Mouse (Mus musculus) kidney, postnatal 0 days (tissue): ENCODE data around the gene Klk15. TPM values are rescaled to one million over a fixed set of nuclear protein-coding genes. Genes with fewer than 3 reads are reported as not detected.
"Not testable (repeated sequence)": the region's sequence is repeated elsewhere in the genome, so short reads cannot be mapped to it uniquely, and the experiment has no call there.

Experiments
- ATAC-seq: fragments of 200-750 bp; cut with Nextera tagmentation; replicated peaks from 2 replicates; pipeline ENCODE4 v1.8.0; 2017; ENCODE audit warnings: low read depth, moderate number of reproducible peaks, moderate TSS enrichment, moderate library complexity; ENCODE audit not compliant: low FRiP score
- DNase-seq: peaks from one replicate; pipeline ENCODE4 v3.0.0-alpha.2; 2016; ENCODE audit warnings: low spot score
- H3K27ac ChIP-seq: fragments of 300-500 bp; sonication (generic); 2 replicates; pipeline ENCODE4 v1.5.1; 2014; ENCODE audit warnings: mild to moderate bottlenecking
- H3K27me3 ChIP-seq: fragments of 300-500 bp; sonication (generic); 2 replicates; pipeline ENCODE4 v1.6.1; 2014; ENCODE audit warnings: low read length, mixed read lengths; ENCODE audit not compliant: insufficient read depth
- H3K36me3 ChIP-seq: fragments of 300-500 bp; sonication (generic); 2 replicates; pipeline ENCODE4 v1.6.1; 2014; ENCODE audit warnings: low read length, mixed read lengths; ENCODE audit not compliant: insufficient read depth
- H3K4me1 ChIP-seq: fragments of 300-500 bp; sonication (generic); replicated peaks from 2 replicates; pipeline ENCODE4 v1.6.1; 2014; ENCODE audit warnings: antibody characterized with exemption, low read length, mixed read lengths; ENCODE audit not compliant: insufficient read depth
- H3K4me2 ChIP-seq: fragments of 300-500 bp; sonication (generic); 2 replicates; pipeline ENCODE4 v1.6.1; 2014; ENCODE audit warnings: mild to moderate bottlenecking, low read length, moderate library complexity, mixed read lengths
- H3K4me3 ChIP-seq: fragments of 300-500 bp; sonication (generic); replicated peaks from 2 replicates; pipeline ENCODE4 v1.5.1; 2014; ENCODE audit warnings: low read depth, low read length
- H3K9ac ChIP-seq: fragments of 300-500 bp; sonication (generic); 2 replicates; pipeline ENCODE4 v1.6.1; 2014; ENCODE audit warnings: low read depth, low read length
- H3K9me3 ChIP-seq: fragments of 300-500 bp; sonication (generic); replicated peaks from 2 replicates; pipeline ENCODE4 v1.6.1; 2016; ENCODE audit warnings: low read length, inconsistent platforms, mixed read lengths
- CTCF ChIP-seq: IDR thresholded peaks from 2 replicates; pipeline ENCODE4 v1.5.1; 2016; ENCODE audit warnings: antibody characterized with exemption, low read depth, mild to moderate bottlenecking, moderate library complexity
- WGBS: fragments of 180-500 bp; shearing (Covaris S2); extraction: QIAGEN DNeasy Blood & Tissue Kit; methylation state at CpG from one replicate; pipeline ENCODE4 v1.1.7; 2014; 5-methylcytosine and 5-hydroxymethylcytosine counted together
- polyA plus RNA-seq: library from polyadenylated mRNA; unstranded; fragments of >200 nt; fragmentation: Nextera tagmentation; extraction: Ambion mirVana; gene quantifications from 2 replicates; pipeline ENCODE4 v1.2.1, GENCODE M21; 2015

Klk15 gene
- polyA plus RNA-seq, 1 experiment from 2014 or later = not detected

DNA sequence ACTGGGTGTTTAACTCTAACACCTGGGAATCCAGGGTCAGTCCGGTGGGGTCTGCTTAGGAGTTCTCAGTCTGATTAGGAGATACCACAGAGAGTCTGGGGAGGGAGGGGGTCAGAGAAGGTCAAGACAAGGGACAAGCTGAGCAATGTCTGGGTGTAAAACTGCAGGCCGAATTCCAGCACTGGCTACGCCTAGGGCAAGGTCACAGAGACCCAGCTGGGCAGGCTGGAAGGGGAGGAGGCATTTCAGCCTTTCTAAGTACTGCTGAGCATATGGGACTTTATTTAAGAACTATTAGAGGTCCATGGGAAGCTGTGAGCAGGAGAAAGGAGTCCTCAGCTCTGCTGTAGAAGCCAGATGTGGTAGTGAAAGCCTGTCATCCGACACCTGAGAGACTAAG lies 1.2 kb upstream of the Klk15 start:
- 58% methylated on average over 4 of the region's 4 CpGs for WGBS
- TF ChIP-seq CTCF = no peak
- DNase-seq = no peak
- Histone ChIP-seq H3K4me3 (no peak overlapping the region), H3K27me3 (no peaks in the 10 kb centered on the region), H3K36me3 (no peaks in the 10 kb centered on the region), H3K9ac (no peak overlapping the region), H3K27ac (no peak overlapping the region), H3K4me1 (no peaks in the 10 kb centered on the region), H3K9me3 (no peaks in the 10 kb centered on the region), H3K4me2 (no peak overlapping the region)
- ATAC-seq = no peak

- WGBS = 20% methylated on average over 3 of the region's 3 CpGs
- ATAC-seq (peak; percentile 89), DNase-seq (peak; percentile 35)
- no peaks in the 10 kb centered on the region for H3K36me3 ChIP-seq
- H3K27ac ChIP-seq = peak overlapping the region; percentile 8; the same call in 1 of the 2 replicates
- no peak overlapping the region for H3K9ac ChIP-seq
- no peaks in the 10 kb centered on the region for H3K9me3 ChIP-seq
- TF ChIP-seq CTCF = no peak
- no peak overlapping the region for H3K4me3 ChIP-seq
- H3K4me1 ChIP-seq = no peaks in the 10 kb centered on the region
- no peak overlapping the region for H3K4me2 ChIP-seq
- H3K27me3 ChIP-seq = no peaks in the 10 kb centered on the region
Measured at GRCm38 (mm10) chr7:43934747-43935146, 1.2 kb downstream of the Klk15 start.

DNA sequence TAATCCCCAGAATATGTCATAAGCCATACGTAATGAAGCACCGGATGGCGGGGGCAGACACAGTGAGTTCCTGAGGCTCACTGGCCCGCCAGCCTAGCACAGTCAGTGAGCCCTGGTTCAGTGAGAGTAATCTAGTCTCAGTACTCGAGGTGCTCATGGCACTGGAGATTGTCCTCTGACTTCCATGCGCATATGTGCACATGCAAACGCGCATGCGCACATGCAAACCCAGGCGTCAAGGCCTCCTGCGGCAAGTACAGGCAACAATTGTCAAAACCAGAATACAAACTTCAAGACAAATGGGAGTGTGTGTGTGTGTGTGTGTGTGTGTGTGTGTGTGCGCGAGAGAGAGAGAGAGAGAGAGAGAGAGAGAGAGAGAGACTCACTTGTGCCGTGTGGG lies 3.0 kb downstream of the Klk15 start:
- Histone ChIP-seq H3K27me3 (no peaks in the 10 kb centered on the region), H3K9ac (no peak overlapping the region), H3K36me3 (no peaks in the 10 kb centered on the region), H3K4me2 (no peak overlapping the region), H3K4me1 (no peaks in the 10 kb centered on the region), H3K27ac (no peak overlapping the region), H3K4me3 (no peak overlapping the region), H3K9me3 (no peaks in the 10 kb centered on the region)
- DNase-seq = no peak
- no peak for TF ChIP-seq CTCF
- no peak for ATAC-seq
- WGBS = 82% methylated on average over 14 of the region's 14 CpGs

- not testable (repeated sequence) for H3K4me1 ChIP-seq, H3K4me2 ChIP-seq, DNase-seq, H3K9ac ChIP-seq, H3K27ac ChIP-seq, H3K27me3 ChIP-seq, H3K4me3 ChIP-seq, H3K9me3 ChIP-seq, ATAC-seq, H3K36me3 ChIP-seq
- 54% methylated on average over 3 of the region's 3 CpGs for WGBS
Measured at GRCm38 (mm10) chr7:43942293-43942692, 8.8 kb downstream of the Klk15 start.

GRCm38 (mm10) chr7:43944727-43945264 lies 11.3 kb downstream of the Klk15 start:
- 83% methylated on average over 3 of the region's 3 CpGs for WGBS
- no peak for TF ChIP-seq CTCF
- no peak overlapping the region for H3K27ac ChIP-seq

GRCm38 (mm10) chr7:43950364-43950763 lies 16.8 kb downstream of the Klk15 start, which contains the start of gene Klk1b8:
TSS of gene Klk1b8 (plus strand) at chr7:43950664.
- no peaks in the 10 kb centered on the region for H3K4me1 ChIP-seq
- ATAC-seq (no peak), DNase-seq (no peak)
- H3K4me2 ChIP-seq = no peak within 1 kb of the TSS
- H3K9ac ChIP-seq = no peak within 1 kb of the TSS
- no peaks in the 10 kb centered on the region for H3K9me3 ChIP-seq
- H3K27me3 ChIP-seq = no peaks in the 10 kb centered on the region
- TF ChIP-seq CTCF = no peak
- H3K36me3 ChIP-seq = no peaks in the 10 kb centered on the region
- no peak within 1 kb of the TSS for H3K27ac ChIP-seq
- no peak within 1 kb of the TSS for H3K4me3 ChIP-seq
- 71% methylated on average over 2 of the region's 2 CpGs for WGBS

More at GRCm38 (mm10) chr7:43944727-43945264, 11.3 kb downstream of the Klk15 start:
- no peak for ATAC-seq
- H3K27me3 ChIP-seq = no peaks in the 10 kb centered on the region
- H3K4me1 ChIP-seq = no peaks in the 10 kb centered on the region
- H3K36me3 ChIP-seq = no peaks in the 10 kb centered on the region
- no peak for DNase-seq
- no peaks in the 10 kb centered on the region for H3K9me3 ChIP-seq
- no peak overlapping the region for H3K4me2 ChIP-seq
- H3K4me3 ChIP-seq = no peak overlapping the region
- H3K9ac ChIP-seq = no peak overlapping the region

- H3K9ac ChIP-seq = no peak overlapping the region
- peak; percentile 36 for ATAC-seq
- H3K36me3 ChIP-seq = no peaks in the 10 kb centered on the region
- H3K4me2 ChIP-seq = no peak overlapping the region
- no peak overlapping the region for H3K27ac ChIP-seq
- no peaks in the 10 kb centered on the region for H3K27me3 ChIP-seq
- H3K9me3 ChIP-seq = no peaks in the 10 kb centered on the region
- no peaks in the 10 kb centered on the region for H3K4me1 ChIP-seq
- TF ChIP-seq CTCF = no peak
- no peak overlapping the region for H3K4me3 ChIP-seq
- DNase-seq = peak; percentile 67
- WGBS = 29% methylated on average over 4 of the region's 4 CpGs
Measured at GRCm38 (mm10) chr7:43952703-43953102, 19.2 kb downstream of the Klk15 start.
